Mouse (Mus musculus) left cerebral cortex, adult 8-10 months (tissue): Measurements from ENCODE around the gene Nr4a3. TPM values are rescaled to one million over a fixed set of nuclear protein-coding genes. Genes with fewer than 3 reads are reported as not detected.

Source experiments
- DNase-seq, 2 experiments: peaks; one replicate each; pipeline ENCODE4 v3.0.0; 2022; ENCODE audit warnings: low spot score in 2 of 2
- total RNA-seq, 4 experiments: library from RNA; stranded (reverse); gene quantifications; 2 replicates each; pipeline ENCODE4 v1.2.4; 2022

Gene Nr4a3
- 10 to 100 TPM; 12.4 to 17.3 (median 16.5) TPM for total RNA-seq

- DNase-seq: peak; percentile 75 to 90
These were observed at the start of gene Nr4a3 for GRCm38 (mm10) chr4:48044491-48045211. Gene Nr4a3, plus strand, starts transcription at chr4:48045153.

GRCm38 (mm10) chr4:48002969-48003368 is 42.0 kb upstream of the Nr4a3 start:
- DNase-seq: no peak

- DNase-seq: peak; percentile 5 to 45
These were observed 41.5 kb upstream of the Nr4a3 start for GRCm38 (mm10) chr4:48003456-48003855.

GRCm38 (mm10) chr4:48006355-48006754 is 38.6 kb upstream of the Nr4a3 start:
- no peak for DNase-seq

GRCm38 (mm10) chr4:48012209-48012608 is 32.7 kb upstream of the Nr4a3 start:
- no peak for DNase-seq

- no peak for DNase-seq
These were observed 22.0 kb upstream of the Nr4a3 start for GRCm38 (mm10) chr4:48022966-48023365.

- DNase-seq: no peak
These were observed 15.3 kb upstream of the Nr4a3 start for GRCm38 (mm10) chr4:48029652-48030051.

GRCm38 (mm10) chr4:48034287-48034686 is 10.7 kb upstream of the Nr4a3 start:
- DNase-seq: no peak

- no peak for DNase-seq
These were observed 7.3 kb upstream of the Nr4a3 start for GRCm38 (mm10) chr4:48037646-48038045.

- DNase-seq: no peak
These were observed 6.1 kb upstream of the Nr4a3 start for GRCm38 (mm10) chr4:48038847-48039246.

- no peak for DNase-seq
These were observed 5.2 kb upstream of the Nr4a3 start for GRCm38 (mm10) chr4:48039736-48040135.

GRCm38 (mm10) chr4:48042466-48042785 is 2.5 kb upstream of the Nr4a3 start:
- no peak for DNase-seq

- peak; percentile 88 to 96 for DNase-seq
These were observed 1.9 kb upstream of the Nr4a3 start for GRCm38 (mm10) chr4:48042786-48043701.

GRCm38 (mm10) chr4:48044141-48044490 is 837 bp upstream of the Nr4a3 start:
- DNase-seq: no peak

GRCm38 (mm10) chr4:48045281-48045720 is 348 bp downstream of the Nr4a3 start:
- DNase-seq: no peak

- DNase-seq: peak in 1 of 2 experiments; percentile 44
These were observed 938 bp downstream of the Nr4a3 start for GRCm38 (mm10) chr4:48045721-48046460.

- no peak for DNase-seq
These were observed 1.5 kb downstream of the Nr4a3 start for GRCm38 (mm10) chr4:48046461-48046901.

- no peak for DNase-seq
These were observed 2.3 kb downstream of the Nr4a3 start for GRCm38 (mm10) chr4:48047136-48047765.

- no peak for DNase-seq
These were observed 2.9 kb downstream of the Nr4a3 start for GRCm38 (mm10) chr4:48047766-48048371.

- DNase-seq: no peak
These were observed 3.7 kb downstream of the Nr4a3 start for GRCm38 (mm10) chr4:48048456-48049315.
